Mouse (Mus musculus) neural tube, embryonic 11.5 days (tissue): ENCODE results near the gene Ldha. TPM values are rescaled to one million over a fixed set of nuclear protein-coding genes. Genes with fewer than 3 reads are reported as not detected.
A peak's percentile ranks its signal among the peaks of the same experiment; 100 is the strongest.

Source experiments
- ATAC-seq: fragments of 200-750 bp; cut with Nextera tagmentation; 2 replicates; pipeline ENCODE4 v1.8.0; 2017; ENCODE audit warnings: moderate number of reproducible peaks, mild to moderate bottlenecking, moderate TSS enrichment, moderate library complexity; ENCODE audit not compliant: insufficient read depth, low FRiP score, low TSS enrichment
- DNase-seq: peaks from one replicate; pipeline ENCODE4 v3.0.0-alpha.2; 2015; ENCODE audit warnings: low spot score
- H3K27ac ChIP-seq: fragments of 300-500 bp; sonication (generic); 2 replicates; pipeline ENCODE4 v1.5.1; 2014; ENCODE audit warnings: low read depth, mild to moderate bottlenecking, low read length
- H3K27me3 ChIP-seq: fragments of 300-500 bp; sonication (generic); 2 replicates; pipeline ENCODE4 v1.6.1; 2014; ENCODE audit warnings: mild to moderate bottlenecking, low read length, mixed read lengths; ENCODE audit not compliant: control insufficient read depth, insufficient read depth
- H3K36me3 ChIP-seq: fragments of 300-500 bp; sonication (generic); 2 replicates; pipeline ENCODE4 v1.6.1; 2014; ENCODE audit warnings: mild to moderate bottlenecking, low read length, moderate library complexity, mixed read lengths; ENCODE audit not compliant: control insufficient read depth, insufficient read depth
- H3K4me1 ChIP-seq: fragments of 300-500 bp; sonication (generic); 2 replicates; pipeline ENCODE4 v1.6.1; 2014; ENCODE audit warnings: low read length, mixed read lengths; ENCODE audit not compliant: control insufficient read depth, insufficient read depth
- H3K4me2 ChIP-seq: fragments of 300-500 bp; sonication (generic); 2 replicates; pipeline ENCODE4 v1.6.1; 2014; ENCODE audit warnings: low read depth, mild to moderate bottlenecking, moderate library complexity
- H3K4me3 ChIP-seq: fragments of 300-500 bp; sonication (generic); 2 replicates; pipeline ENCODE4 v1.5.1; 2014; ENCODE audit warnings: low read depth, low read length
- H3K9ac ChIP-seq: fragments of 300-500 bp; sonication (generic); 2 replicates; pipeline ENCODE4 v1.6.1; 2014; ENCODE audit warnings: mild to moderate bottlenecking, low read length
- H3K9me3 ChIP-seq: fragments of 300-500 bp; sonication (generic); 2 replicates; pipeline ENCODE4 v1.6.1; 2016; ENCODE audit warnings: low read length; ENCODE audit not compliant: control insufficient read depth
- WGBS: fragments of 180-500 bp; shearing (Covaris S2); extraction: QIAGEN DNeasy Blood & Tissue Kit; methylation state at CpG from one replicate; pipeline ENCODE4 v1.1.7; 2014; 5-methylcytosine and 5-hydroxymethylcytosine counted together
- polyA plus RNA-seq: library from polyadenylated mRNA; unstranded; fragments of >200 nt; fragmentation: Nextera tagmentation; extraction: Ambion mirVana; gene quantifications from 2 replicates; pipeline ENCODE4 v1.2.1, GENCODE M21; 2014

Gene Ldha
- polyA plus RNA-seq, 1 experiment from 2014 or later, result 1,620 TPM

DNA sequence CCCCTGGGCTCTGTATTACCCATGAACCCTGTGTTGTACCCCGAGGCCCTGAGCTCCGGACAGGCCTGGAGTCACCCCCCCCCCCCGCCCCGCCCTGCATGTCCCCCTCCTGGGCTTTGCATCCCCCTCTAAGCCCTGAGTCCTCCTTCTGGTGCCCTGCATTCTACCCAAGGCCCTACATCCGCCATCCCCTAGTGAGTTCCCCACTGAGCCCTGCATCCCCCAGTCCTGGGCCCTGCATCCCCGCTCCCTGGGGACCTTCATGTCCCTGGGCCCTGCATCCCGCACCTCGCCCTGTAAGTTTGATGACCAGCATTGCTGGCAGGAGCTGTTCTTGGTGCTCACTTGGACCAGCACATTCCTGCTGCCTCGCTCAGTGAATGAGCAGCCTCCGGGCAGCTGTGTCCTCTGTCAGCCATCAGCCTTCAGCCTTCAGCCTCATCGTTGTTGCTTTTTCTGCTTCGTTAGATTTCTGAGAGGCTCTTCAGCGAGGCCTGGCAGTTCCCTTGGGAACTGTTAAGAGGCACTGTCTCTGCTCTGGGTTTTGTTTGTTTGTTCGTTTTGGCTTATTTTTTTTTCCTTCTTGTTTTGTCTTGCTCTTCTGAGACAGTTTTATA, 6.2 kb upstream of the Ldha start:
- Histone ChIP-seq H3K4me1 (peaks cover 6% of the 10 kb centered on the region), H3K36me3 (no peaks in the 10 kb centered on the region), H3K4me3 (no peak overlapping the region), H3K9me3 (no peaks in the 10 kb centered on the region), H3K4me2 (no peak overlapping the region), H3K9ac (no peak overlapping the region), H3K27me3 (no peaks in the 10 kb centered on the region), H3K27ac (0 out of 2 replicates have a peak overlapping the region, but pooled peaks have one; percentile 27)
- WGBS, result 30% methylated on average over 11 of the region's 14 CpGs
- ATAC-seq (no peak), DNase-seq (no peak)

DNA sequence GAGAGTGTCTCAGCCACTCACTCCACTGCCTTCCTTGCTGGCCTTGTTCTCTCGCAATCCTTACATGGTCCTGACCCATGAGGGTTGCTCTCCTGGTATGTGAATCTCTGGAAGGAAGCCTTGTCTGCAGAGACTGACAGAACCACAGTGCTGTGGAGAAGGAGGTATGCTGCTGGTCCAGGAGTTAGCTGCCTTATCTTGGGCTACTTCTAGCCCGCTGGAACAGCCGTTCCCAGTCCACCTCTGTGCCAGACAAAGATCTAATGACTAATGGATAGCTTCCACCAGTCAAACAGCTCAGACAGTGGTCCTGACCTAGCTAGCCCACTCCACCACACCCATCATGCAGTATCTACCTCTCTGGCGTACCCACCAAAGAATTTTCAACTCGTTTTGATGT, 4.9 kb upstream of the Ldha start:
- Histone ChIP-seq H3K9ac (no peak overlapping the region), H3K27ac (no peak overlapping the region), H3K4me2 (no peak overlapping the region), H3K4me1 (peaks cover 6% of the 10 kb centered on the region), H3K9me3 (no peaks in the 10 kb centered on the region), H3K4me3 (no peak overlapping the region), H3K27me3 (no peaks in the 10 kb centered on the region), H3K36me3 (no peaks in the 10 kb centered on the region)
- WGBS, result 77% methylated on average over 5 of the region's 5 CpGs
- no peak for DNase-seq
- no peak for ATAC-seq

DNA sequence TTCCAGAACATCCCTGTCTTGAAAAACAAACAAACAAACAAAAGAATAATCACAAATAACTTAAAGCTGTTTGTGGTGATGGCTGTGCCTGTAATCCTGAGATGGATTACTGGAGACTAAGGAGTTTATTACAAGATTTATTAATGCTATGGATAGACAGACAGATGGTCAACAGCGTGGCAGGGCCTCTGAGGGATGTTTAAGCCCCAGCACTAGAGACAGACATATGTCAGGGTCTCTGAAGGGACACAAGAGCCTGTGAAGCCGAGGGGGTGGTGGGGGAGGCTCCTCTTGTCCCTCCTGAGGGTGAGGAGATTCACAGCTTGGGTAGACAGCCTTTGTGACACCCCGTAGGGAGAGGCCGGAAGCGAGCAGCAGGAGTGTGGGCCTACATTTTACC, 4.2 kb upstream of the Ldha start:
- H3K9ac ChIP-seq, result no peak overlapping the region
- H3K36me3 ChIP-seq, result no peaks in the 10 kb centered on the region
- ATAC-seq (no peak), DNase-seq (no peak)
- no peak overlapping the region for H3K4me3 ChIP-seq
- WGBS, result 39% methylated on average over 5 of the region's 5 CpGs
- H3K27me3 ChIP-seq, result no peaks in the 10 kb centered on the region
- H3K9me3 ChIP-seq, result no peaks in the 10 kb centered on the region
- peaks cover 6% of the 10 kb centered on the region for H3K4me1 ChIP-seq
- no peak overlapping the region for H3K27ac ChIP-seq
- H3K4me2 ChIP-seq, result no peak overlapping the region

DNA sequence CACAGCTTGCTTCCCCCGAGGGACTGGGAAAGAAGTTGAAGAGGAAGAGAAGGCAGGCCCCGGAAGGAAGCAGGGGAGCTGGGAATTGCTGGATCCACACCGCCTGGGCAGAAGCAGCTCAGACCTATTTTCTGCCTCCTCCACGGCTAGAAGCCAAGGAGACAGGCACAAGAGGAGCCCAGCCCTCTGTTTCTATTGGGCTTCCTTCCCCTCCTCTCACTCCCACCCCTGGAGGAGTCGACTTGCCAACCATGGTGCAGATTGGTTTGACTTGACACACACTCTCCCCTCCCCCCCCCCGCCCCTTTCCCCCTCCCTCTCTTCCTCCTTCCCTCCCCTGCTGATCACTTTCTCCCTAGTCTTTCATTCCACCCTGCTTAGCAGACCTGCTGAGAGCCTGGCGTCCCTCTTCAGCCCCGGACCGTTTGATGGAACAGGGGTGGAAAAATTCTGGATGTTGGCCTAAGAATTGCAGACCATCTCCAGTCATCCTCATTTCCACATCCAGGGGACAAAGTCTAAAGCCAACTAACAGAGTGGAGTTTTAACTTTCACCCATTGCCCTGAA, 3.1 kb upstream of the Ldha start:
- ATAC-seq (no peak), DNase-seq (peak; percentile 22)
- H3K27ac ChIP-seq, result no peak overlapping the region
- peaks cover 6% of the 10 kb centered on the region for H3K4me1 ChIP-seq
- H3K9ac ChIP-seq, result no peak overlapping the region
- H3K4me3 ChIP-seq, result no peak overlapping the region
- H3K4me2 ChIP-seq, result no peak overlapping the region
- H3K36me3 ChIP-seq, result no peaks in the 10 kb centered on the region
- H3K9me3 ChIP-seq, result no peaks in the 10 kb centered on the region
- no peaks in the 10 kb centered on the region for H3K27me3 ChIP-seq
- 3% methylated on average over 9 of the region's 9 CpGs for WGBS

DNA sequence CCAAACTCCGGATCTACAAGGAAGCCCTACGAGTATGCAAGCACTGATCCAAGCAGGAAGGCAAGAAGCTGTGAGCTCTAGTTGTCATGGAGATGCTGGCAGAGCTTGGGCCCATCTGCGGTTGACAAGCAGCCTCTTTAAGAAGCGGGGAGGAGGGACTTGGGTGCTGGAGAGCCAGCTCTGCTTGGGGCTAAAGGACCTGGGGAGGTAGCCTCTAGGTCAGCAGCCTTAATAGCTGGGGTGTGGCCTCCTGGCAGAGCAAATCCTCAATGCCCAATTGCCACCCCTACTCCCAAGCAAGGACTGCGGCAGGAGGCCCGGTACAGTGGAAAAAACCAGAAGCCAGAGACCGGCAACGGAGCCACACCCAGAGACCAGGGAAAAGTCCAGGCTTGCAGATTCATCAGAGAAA, 2.4 kb upstream of the Ldha start:
- H3K4me2 ChIP-seq, result no peak overlapping the region
- DNase-seq (no peak), ATAC-seq (no peak)
- H3K36me3 ChIP-seq, result no peaks in the 10 kb centered on the region
- H3K27me3 ChIP-seq, result no peaks in the 10 kb centered on the region
- no peak overlapping the region for H3K9ac ChIP-seq
- 10% methylated on average over 8 of the region's 8 CpGs for WGBS
- peaks cover 6% of the 10 kb centered on the region for H3K4me1 ChIP-seq
- H3K27ac ChIP-seq, result no peak overlapping the region
- no peak overlapping the region for H3K4me3 ChIP-seq
- no peaks in the 10 kb centered on the region for H3K9me3 ChIP-seq

DNA sequence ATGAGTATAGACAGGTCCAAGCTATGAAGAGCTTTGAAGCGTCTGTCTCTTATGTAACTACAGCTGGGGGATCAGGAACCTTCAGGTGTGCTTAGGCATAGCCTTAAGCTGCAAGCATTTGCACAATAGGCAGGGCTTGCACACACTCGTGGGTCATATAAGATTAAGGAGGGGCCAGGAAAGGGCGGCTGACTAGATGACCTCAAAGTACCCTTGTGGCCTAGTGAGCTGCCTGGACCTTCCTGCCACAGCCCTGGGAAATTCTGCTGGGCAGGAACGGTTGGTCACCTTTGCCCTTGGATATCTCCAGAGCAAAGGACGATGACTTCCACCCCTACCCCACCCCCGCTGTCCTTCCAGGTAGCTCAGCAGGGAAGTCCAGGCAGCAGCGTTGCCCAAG, 1.8 kb upstream of the Ldha start:
- DNase-seq (no peak), ATAC-seq (no peak)
- Histone ChIP-seq H3K4me2 (no peak overlapping the region), H3K36me3 (no peaks in the 10 kb centered on the region), H3K4me3 (no peak overlapping the region), H3K9ac (no peak overlapping the region; the same call in 1 of the 2 replicates), H3K27ac (no peak overlapping the region), H3K27me3 (no peaks in the 10 kb centered on the region), H3K4me1 (peaks cover 6% of the 10 kb centered on the region), H3K9me3 (no peaks in the 10 kb centered on the region)
- 33% methylated on average over 7 of the region's 7 CpGs for WGBS

DNA sequence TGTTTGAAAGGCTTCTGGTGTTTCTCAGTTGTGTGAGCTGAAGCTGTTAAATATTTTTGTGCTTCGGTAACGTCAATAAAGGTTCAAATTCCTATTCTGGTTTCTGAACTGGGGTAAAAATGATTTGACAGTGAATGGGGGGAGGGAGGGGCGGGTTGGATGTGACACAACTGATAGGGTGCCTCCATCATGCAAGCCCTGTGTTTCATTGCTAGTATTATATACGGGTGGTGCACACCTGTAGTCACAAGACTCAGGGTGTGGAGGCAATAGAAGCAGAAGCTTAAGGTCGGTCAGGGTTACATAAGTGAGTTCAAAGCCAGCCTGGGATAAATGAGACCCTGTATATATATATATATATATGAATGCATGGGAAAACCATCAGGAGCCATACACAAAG, 1.4 kb upstream of the Ldha start:
- ATAC-seq, result no peak
- no peak overlapping the region for H3K4me3 ChIP-seq
- no peak overlapping the region for H3K4me2 ChIP-seq
- no peaks in the 10 kb centered on the region for H3K9me3 ChIP-seq
- H3K27me3 ChIP-seq, result no peaks in the 10 kb centered on the region
- DNase-seq, result no peak
- WGBS, result 74% methylated on average over 5 of the region's 5 CpGs
- no peak overlapping the region; the same call in 1 of the 2 replicates for H3K9ac ChIP-seq
- H3K27ac ChIP-seq, result no peak overlapping the region
- H3K36me3 ChIP-seq, result no peaks in the 10 kb centered on the region
- peaks cover 6% of the 10 kb centered on the region for H3K4me1 ChIP-seq

DNA sequence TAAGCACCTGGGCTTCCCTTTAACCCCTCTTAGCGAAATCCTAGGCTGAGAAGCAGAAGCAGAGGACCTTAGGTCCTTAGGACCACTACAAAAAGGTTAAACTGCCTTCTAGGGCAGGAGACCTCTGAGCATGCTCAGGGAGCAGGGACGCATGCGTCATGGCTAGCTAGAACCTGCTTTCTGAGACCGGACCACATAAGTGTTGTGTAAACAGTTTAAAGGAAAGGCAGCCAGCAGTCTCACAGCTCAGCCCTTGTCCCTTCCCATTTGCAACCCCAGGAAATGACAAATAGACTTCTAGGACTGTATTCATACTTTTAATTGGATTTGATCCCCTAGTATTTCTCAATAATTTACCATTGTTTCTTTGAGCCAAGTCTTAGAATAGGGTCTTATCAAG, 949 bp upstream of the Ldha start:
- DNase-seq (no peak), ATAC-seq (no peak)
- H3K4me1 ChIP-seq, result peaks cover 6% of the 10 kb centered on the region
- 55% methylated on average over 4 of the region's 4 CpGs for WGBS
- no peak overlapping the region for H3K9ac ChIP-seq
- H3K4me3 ChIP-seq, result no peak overlapping the region
- no peak overlapping the region for H3K27ac ChIP-seq
- no peaks in the 10 kb centered on the region for H3K27me3 ChIP-seq
- no peaks in the 10 kb centered on the region for H3K36me3 ChIP-seq
- H3K9me3 ChIP-seq, result no peaks in the 10 kb centered on the region
- H3K4me2 ChIP-seq, result no peak overlapping the region

DNA sequence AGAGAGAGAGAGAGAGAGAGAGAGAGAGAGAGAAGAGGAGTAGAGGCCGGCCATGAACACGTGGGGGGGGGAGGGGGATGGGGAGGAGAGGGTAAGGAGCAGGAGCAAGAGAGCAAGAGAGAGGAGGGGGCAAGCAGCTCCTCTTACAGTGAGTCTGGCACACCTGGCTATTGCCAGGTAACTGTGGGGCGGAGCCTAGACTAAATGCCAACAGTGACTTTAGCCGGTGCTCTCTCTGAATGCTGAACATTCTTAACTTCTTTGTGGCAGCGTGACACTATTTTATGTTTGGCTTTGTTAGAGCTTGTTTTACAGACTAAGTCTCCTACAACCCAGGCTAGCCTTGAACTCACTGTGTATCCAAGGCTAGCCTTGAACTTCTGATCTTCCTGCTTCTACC, 1.0 kb downstream of the Ldha start:
- DNase-seq (no peak), ATAC-seq (no peak)
- Histone ChIP-seq H3K9me3 (no peaks in the 10 kb centered on the region), H3K27me3 (no peaks in the 10 kb centered on the region), H3K36me3 (no peaks in the 10 kb centered on the region), H3K4me2 (no peak overlapping the region), H3K9ac (no peak overlapping the region), H3K4me3 (no peak overlapping the region), H3K4me1 (peaks cover 12% of the 10 kb centered on the region), H3K27ac (no peak overlapping the region)
- WGBS, result 43% methylated on average over 4 of the region's 5 CpGs
